In the genomic region with DNA sequence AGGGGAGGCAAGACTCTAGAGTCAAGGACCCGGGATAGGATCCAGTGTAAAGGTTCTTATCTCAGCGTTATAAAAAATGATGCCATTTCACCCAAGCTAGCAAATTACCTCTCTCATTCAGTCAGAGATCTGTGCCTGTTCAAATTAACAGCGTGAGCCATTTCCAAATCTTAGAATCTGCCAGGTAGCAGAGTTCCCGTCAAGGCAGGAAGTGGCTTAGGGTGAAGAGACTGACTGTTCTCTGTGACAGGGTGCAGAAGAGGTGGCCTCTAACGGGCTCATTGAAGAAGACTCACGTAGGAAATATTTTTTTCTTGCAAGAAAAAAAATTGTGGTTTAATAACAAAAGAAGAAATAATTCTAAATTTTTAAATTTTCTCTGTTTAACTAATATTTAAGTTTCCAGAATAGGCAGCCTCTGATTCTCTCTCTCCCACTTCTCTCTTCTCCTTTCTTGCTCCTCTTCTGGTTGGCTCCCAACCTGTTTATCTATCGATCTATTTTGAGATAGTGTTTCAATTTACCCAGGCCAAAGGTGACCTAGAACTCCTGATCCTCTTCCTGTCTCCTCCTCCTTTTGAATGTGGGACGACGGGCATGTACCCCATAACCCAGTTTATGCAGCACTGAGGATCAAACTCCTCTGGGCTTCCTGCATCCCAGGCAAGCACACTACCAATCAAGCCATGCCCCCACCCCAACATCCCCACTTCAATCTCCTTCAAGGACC, we compare ENCODE assay signal across 33 mouse cellular contexts. TPM values are rescaled to one million over a fixed set of nuclear protein-coding genes. Genes with fewer than 3 reads are reported as not detected.
DNase-seq lines count a peak whose midpoint lies in the region; ATAC-seq lines count a peak whose summit lies in the region.
"Had no signal": no experiment of that assay in that cellular context is flagged by ENCODE, and none has a peak within 500 bp of the region (broad histone marks: within the 10 kb centered on the region; RNA-seq: fewer than 3 reads in every experiment).

No protein-coding gene starts in this region.

- DNase-seq in CD4-positive helper T cell, adult 2 months (ENCODE audit: low read depth, low spot score): peak; percentile 63
- DNase-seq in T-cell, adult 2 months (ENCODE audit: low spot score): peak; percentile 49
- DNase-seq in naive thymus-derived CD4-positive, alpha-beta T cell, adult 2 months (ENCODE audit: low read depth): peak; percentile 59
- peak; percentile 12 to 43 for DNase-seq in thymus, postnatal 10 days (ENCODE audit: low spot score in 2 of 2)
- no peak for DNase-seq in heart, postnatal 25 days (ENCODE audit: low spot score)
- no peak for DNase-seq in heart, embryonic 10.5 days (ENCODE audit: low spot score)
- no peak for DNase-seq in hindbrain, embryonic 10.5 days (ENCODE audit: low spot score)
- DNase-seq: adrenal gland, postnatal 10 days; cerebellum, adult 11 months; cerebellum, adult 9-10 months; cerebellum, postnatal 36 days; gastrocnemius, postnatal 25 days; heart, adult 18-20 months; kidney, postnatal 14 days; liver, embryonic 13.5 days; lung, adult 2 months; lung, postnatal 10 days; right cerebral cortex, postnatal 14 days; spleen, adult 18-20 months had no signal

- no peaks in the 10 kb centered on the region for H3K9me3 ChIP-seq in neural tube, embryonic 15.5 days (replicated peaks)
- H3K9me3 ChIP-seq in heart, embryonic 10.5 days: no peaks in the 10 kb centered on the region
- no peaks in the 10 kb centered on the region for H3K9me3 ChIP-seq in hindbrain, embryonic 10.5 days
- H3K9me3 ChIP-seq: heart, embryonic 12.5 days; limb, embryonic 12.5 days; liver, embryonic 13.5 days; midbrain, embryonic 15.5 days; neural tube, embryonic 12.5 days had no signal

- no peak overlapping the region for H3K4me2 ChIP-seq in neural tube, embryonic 15.5 days
- H3K4me2 ChIP-seq: heart, embryonic 12.5 days; limb, embryonic 12.5 days; liver, embryonic 13.5 days; midbrain, embryonic 15.5 days; neural tube, embryonic 12.5 days had no signal

- intact Hi-C loops in heart, postnatal 25 days (cut with DNase I): no loop called here

- no peaks in the 10 kb centered on the region for H3K27me3 ChIP-seq in neural tube, embryonic 15.5 days (replicated peaks)
- peaks cover 34% of the 10 kb centered on the region for H3K27me3 ChIP-seq in heart, embryonic 10.5 days (ENCODE audit: insufficient read depth, poor library complexity, severe bottlenecking)
- H3K27me3 ChIP-seq in hindbrain, embryonic 10.5 days (ENCODE audit: insufficient read depth, poor library complexity, severe bottlenecking): no peaks in the 10 kb centered on the region
- H3K27me3 ChIP-seq: CH12.LX; limb, embryonic 12.5 days; liver, embryonic 13.5 days; midbrain, embryonic 15.5 days; neural tube, embryonic 12.5 days had no signal

- H3K27ac ChIP-seq in neural tube, embryonic 15.5 days (replicated peaks): no peak overlapping the region
- no peak overlapping the region for H3K27ac ChIP-seq in heart, embryonic 10.5 days
- no peak overlapping the region for H3K27ac ChIP-seq in hindbrain, embryonic 10.5 days
- H3K27ac ChIP-seq: hindbrain, postnatal 0 days; limb, embryonic 12.5 days; liver, embryonic 13.5 days; macrophage; midbrain, embryonic 15.5 days; neural tube, embryonic 12.5 days had no signal

- H3K4me3 ChIP-seq in neural tube, embryonic 15.5 days (replicated peaks): no peak overlapping the region
- no peak overlapping the region for H3K4me3 ChIP-seq in heart, embryonic 10.5 days
- H3K4me3 ChIP-seq in hindbrain, embryonic 10.5 days: no peak overlapping the region
- H3K4me3 ChIP-seq: heart, embryonic 12.5 days; limb, embryonic 12.5 days; liver, embryonic 13.5 days; midbrain, embryonic 15.5 days; neural tube, embryonic 12.5 days had no signal

- no peaks in the 10 kb centered on the region for H3K36me3 ChIP-seq in neural tube, embryonic 15.5 days
- H3K36me3 ChIP-seq in heart, embryonic 10.5 days: no peaks in the 10 kb centered on the region
- no peaks in the 10 kb centered on the region for H3K36me3 ChIP-seq in hindbrain, embryonic 10.5 days
- H3K36me3 ChIP-seq: heart, embryonic 12.5 days; limb, embryonic 12.5 days; liver, embryonic 13.5 days; midbrain, embryonic 15.5 days; neural tube, embryonic 12.5 days had no signal

- no peaks in the 10 kb centered on the region for H3K4me1 ChIP-seq in neural tube, embryonic 15.5 days
- no peaks in the 10 kb centered on the region for H3K4me1 ChIP-seq in heart, embryonic 10.5 days
- H3K4me1 ChIP-seq in hindbrain, embryonic 10.5 days (replicated peaks): peaks cover 9% of the 10 kb centered on the region; the same call in 1 of the 2 replicates
- H3K4me1 ChIP-seq: heart, embryonic 12.5 days; midbrain, embryonic 15.5 days had no signal

- no peak for ATAC-seq in neural tube, embryonic 15.5 days (ENCODE audit: low FRiP score)
- ATAC-seq: forebrain, embryonic 14.5 days; hindbrain, postnatal 0 days; intestine, postnatal 0 days; midbrain, embryonic 15.5 days had no signal

- WGBS in neural tube, embryonic 15.5 days: 88% methylated on average over 9 of the region's 9 CpGs
- 76% methylated on average over 9 of the region's 9 CpGs for WGBS in heart, embryonic 10.5 days
- WGBS in hindbrain, embryonic 10.5 days: 81% methylated on average over 9 of the region's 9 CpGs

- H3K9ac ChIP-seq in neural tube, embryonic 15.5 days (replicated peaks): no peak overlapping the region
- H3K9ac ChIP-seq: heart, embryonic 12.5 days; limb, embryonic 12.5 days; liver, embryonic 13.5 days; midbrain, embryonic 15.5 days; neural tube, embryonic 12.5 days had no signal

RNA-seq across cellular contexts. Expression of a gene that starts 3.5 kb away (rescaled TPM):
- 0.28 and 2.3 TPM in 2 replicates for polyA plus RNA-seq in neural tube, embryonic 15.5 days (2015; fragmentation: Nextera tagmentation; extraction: Ambion mirVana)
- total RNA-seq in heart, postnatal 25 days (2021): not detected
- polyA plus RNA-seq in heart, embryonic 10.5 days (2016; fragmentation: Nextera tagmentation; extraction: Ambion mirVana): 0.24 TPM in 1 of 2 replicates, not detected in the other
- not detected in 2 replicates for polyA plus RNA-seq in hindbrain, embryonic 10.5 days (2016; fragmentation: Nextera tagmentation; extraction: Ambion mirVana)
- total RNA-seq: gastrocnemius, adult 18-20 months; gastrocnemius, postnatal 25 days; hindbrain, postnatal 0 days had no signal
- polyA plus RNA-seq: embryonic facial prominence, embryonic 11.5 days; heart, embryonic 12.5 days; heart, postnatal 0 days; hindbrain, embryonic 11.5 days; limb, embryonic 12.5 days; neural tube, embryonic 12.5 days had no signal

Comparison
In these comparisons a context has a peak if more than half of its experiments do, and no peak if none do; other contexts are left out.
1. DNase-seq: peak in CD4-positive helper T cell, adult 2 months (single experiment), T-cell, adult 2 months (single experiment), naive thymus-derived CD4-positive, alpha-beta T cell, adult 2 months (single experiment) and thymus, postnatal 10 days (2 of 2); none in heart, postnatal 25 days (single experiment), heart, embryonic 10.5 days (single experiment) and hindbrain, embryonic 10.5 days (single experiment).